Mouse (Mus musculus): Measurements from ENCODE around the gene Cd300ld3.
"Not testable (repeated sequence)": the region's sequence is repeated elsewhere in the genome, so short reads cannot be mapped to it uniquely, and the experiment has no call there.

Gene Cd300ld3

GRCm38 (mm10) chr11:115052206-115052605, 4.0 kb upstream of the Cd300ld3 start:
- DNase-seq = no peak

GRCm38 (mm10) chr11:115049282-115049895, 1.2 kb upstream of the Cd300ld3 start:
- peak; percentile 95 to 97 for DNase-seq

GRCm38 (mm10) chr11:115037669-115038068, 10.5 kb downstream of the Cd300ld3 start, which contains the start of gene Cd300ld5:
Gene Cd300ld5, minus strand, starts transcription at chr11:115037769.
- not testable (repeated sequence) for DNase-seq

GRCm38 (mm10) chr11:115026912-115027311, 21.3 kb downstream of the Cd300ld3 start, which contains the start of gene Cd300ld4:
Gene Cd300ld4, minus strand, starts transcription at chr11:115027012.
- DNase-seq = not testable (repeated sequence)

- not testable (repeated sequence) for DNase-seq
Measured at GRCm38 (mm10) chr11:115016093-115016492, 32.1 kb downstream of the Cd300ld3 start, which contains the start of gene Cd300ld2. Gene Cd300ld2, minus strand, starts transcription at chr11:115016193.

- no peak for DNase-seq
Measured at GRCm38 (mm10) chr11:115004070-115004469, 44.1 kb downstream of the Cd300ld3 start.

GRCm38 (mm10) chr11:115001474-115002040, 46.7 kb downstream of the Cd300ld3 start, which contains the start of gene Cd300c2:
Gene Cd300c2, minus strand, starts transcription at chr11:115001880.
- DNase-seq = peak in 1 of 2 experiments; percentile 25
